Mouse (Mus musculus): ENCODE data around the gene Snx8.

The Snx8 gene

GRCm38 (mm10) chr5:140346050-140346449, 43.0 kb downstream of the Snx8 start:
- DNase-seq (ENCODE audit: low read depth, low spot score), result no peak

GRCm38 (mm10) chr5:140345244-140345643, 43.8 kb downstream of the Snx8 start:
- DNase-seq (ENCODE audit: low read depth, low spot score), result no peak

- DNase-seq (ENCODE audit: low read depth, low spot score), result no peak
Measured at GRCm38 (mm10) chr5:140342880-140343279, 46.2 kb downstream of the Snx8 start.

- DNase-seq (ENCODE audit: low read depth, low spot score), result no peak
Measured at GRCm38 (mm10) chr5:140339836-140340235, 49.2 kb downstream of the Snx8 start.

GRCm38 (mm10) chr5:140338779-140339178, 50.3 kb downstream of the Snx8 start:
- DNase-seq (ENCODE audit: low read depth, low spot score), result no peak

- DNase-seq (ENCODE audit: low read depth, low spot score), result no peak
Measured at GRCm38 (mm10) chr5:140336680-140337079, 52.4 kb downstream of the Snx8 start.

GRCm38 (mm10) chr5:140333631-140334030, 55.4 kb downstream of the Snx8 start:
- peak; percentile 75 for DNase-seq (ENCODE audit: low read depth, low spot score)

GRCm38 (mm10) chr5:140332519-140332918, 56.5 kb downstream of the Snx8 start:
- DNase-seq (ENCODE audit: low read depth, low spot score), result peak; percentile 82

- peak; percentile 96 for DNase-seq (ENCODE audit: low read depth, low spot score)
Measured at GRCm38 (mm10) chr5:140331615-140332512, 57.2 kb downstream of the Snx8 start, which contains the start of gene Mrm2. Mrm2 (minus strand) TSS chr5:140331898.

GRCm38 (mm10) chr5:140324058-140324457, 65.0 kb downstream of the Snx8 start:
- peak; percentile 73 for DNase-seq (ENCODE audit: low read depth, low spot score)

GRCm38 (mm10) chr5:140321756-140322575, 67.1 kb downstream of the Snx8 start:
- peak; percentile 83 for DNase-seq (ENCODE audit: low read depth, low spot score)

GRCm38 (mm10) chr5:140321042-140321755, 67.9 kb downstream of the Snx8 start, which contains the start of the genes Mad1l1 and Nudt1:
Mad1l1 (minus strand) TSS chr5:140321552.
Nudt1 (plus strand) TSS chr5:140321656.
- peak; percentile 97 for DNase-seq (ENCODE audit: low read depth, low spot score)

- no peak for DNase-seq (ENCODE audit: low read depth, low spot score)
Measured at GRCm38 (mm10) chr5:140316716-140317115, 72.3 kb downstream of the Snx8 start.

- DNase-seq (ENCODE audit: low read depth, low spot score), result no peak
Measured at GRCm38 (mm10) chr5:140307602-140308001, 81.5 kb downstream of the Snx8 start.

- peak; percentile 32 for DNase-seq (ENCODE audit: low read depth, low spot score)
Measured at GRCm38 (mm10) chr5:140306016-140306415, 83.0 kb downstream of the Snx8 start.

GRCm38 (mm10) chr5:140298291-140298690, 90.8 kb downstream of the Snx8 start:
- DNase-seq (ENCODE audit: low read depth, low spot score), result no peak

GRCm38 (mm10) chr5:140292152-140292551, 96.9 kb downstream of the Snx8 start:
- DNase-seq (ENCODE audit: low read depth, low spot score), result peak; percentile 62
